Mouse (Mus musculus) adrenal gland, postnatal 10 days (tissue): ENCODE data around the gene Stk39. TPM values are rescaled to one million over a fixed set of nuclear protein-coding genes. Genes with fewer than 3 reads are reported as not detected.

Source experiments
- DNase-seq: peaks from one replicate; pipeline ENCODE4 v3.0.0; 2021; ENCODE audit warnings: mixed read lengths
- total RNA-seq, 2 experiments: library from RNA; stranded (reverse); gene quantifications; 2 replicates each; pipeline ENCODE4 v1.2.3; 2021

The Stk39 gene
- total RNA-seq, 2 experiments from 2014 or later: 50.2 to 69.4 TPM

GRCm38 (mm10) chr2:68343751-68344150 is 128.3 kb downstream of the Stk39 start:
- no peak for DNase-seq

GRCm38 (mm10) chr2:68342122-68342646 is 129.9 kb downstream of the Stk39 start:
- peak; percentile 52 for DNase-seq

- DNase-seq: no peak
Measured at GRCm38 (mm10) chr2:68336913-68337312, 135.2 kb downstream of the Stk39 start.

- no peak for DNase-seq
Measured at GRCm38 (mm10) chr2:68334945-68335344, 137.1 kb downstream of the Stk39 start.

GRCm38 (mm10) chr2:68325306-68325705 is 146.8 kb downstream of the Stk39 start:
- no peak for DNase-seq

- DNase-seq: no peak
Measured at GRCm38 (mm10) chr2:68321230-68321629, 150.8 kb downstream of the Stk39 start.

GRCm38 (mm10) chr2:68320670-68321069 is 151.4 kb downstream of the Stk39 start:
- DNase-seq: peak; percentile 24

GRCm38 (mm10) chr2:68318452-68318851 is 153.6 kb downstream of the Stk39 start:
- DNase-seq: no peak

- no peak for DNase-seq
Measured at GRCm38 (mm10) chr2:68317895-68318294, 154.2 kb downstream of the Stk39 start.

GRCm38 (mm10) chr2:68317452-68317851 is 154.6 kb downstream of the Stk39 start:
- peak; percentile 29 for DNase-seq

GRCm38 (mm10) chr2:68315258-68315657 is 156.8 kb downstream of the Stk39 start:
- no peak for DNase-seq

GRCm38 (mm10) chr2:68310121-68310520 is 161.9 kb downstream of the Stk39 start:
- DNase-seq: peak; percentile 50

GRCm38 (mm10) chr2:68306519-68306918 is 165.5 kb downstream of the Stk39 start:
- no peak for DNase-seq

- no peak for DNase-seq
Measured at GRCm38 (mm10) chr2:68304771-68305460, 167.2 kb downstream of the Stk39 start.

GRCm38 (mm10) chr2:68301811-68302542 is 170.1 kb downstream of the Stk39 start:
- DNase-seq: peak; percentile 13

- DNase-seq: no peak
Measured at GRCm38 (mm10) chr2:68298356-68298755, 173.7 kb downstream of the Stk39 start.

GRCm38 (mm10) chr2:68297955-68298354 is 174.1 kb downstream of the Stk39 start:
- DNase-seq: no peak

GRCm38 (mm10) chr2:68296743-68297142 is 175.3 kb downstream of the Stk39 start:
- no peak for DNase-seq

- DNase-seq: no peak
Measured at GRCm38 (mm10) chr2:68292539-68293320, 179.3 kb downstream of the Stk39 start.

- no peak for DNase-seq
Measured at GRCm38 (mm10) chr2:68291895-68292294, 180.2 kb downstream of the Stk39 start.

- DNase-seq: no peak
Measured at GRCm38 (mm10) chr2:68289961-68290360, 182.1 kb downstream of the Stk39 start.

GRCm38 (mm10) chr2:68289177-68289576 is 182.9 kb downstream of the Stk39 start:
- no peak for DNase-seq

- no peak for DNase-seq
Measured at GRCm38 (mm10) chr2:68288106-68288505, 184.0 kb downstream of the Stk39 start.
